Mouse (Mus musculus) layer of hippocampus, adult 18-20 months (tissue): ENCODE measurements around the gene Gm49358. TPM values are rescaled to one million over a fixed set of nuclear protein-coding genes. Genes with fewer than 3 reads are reported as not detected.

Experiments used
- DNase-seq, 2 experiments: peaks; one replicate each; pipeline ENCODE4 v3.0.0; 2022; ENCODE audit warnings: low spot score in 2 of 2
- total RNA-seq, 2 experiments: library from RNA; stranded (reverse); gene quantifications; 2 replicates each; pipeline ENCODE4 v1.2.3; 2021

The Gm49358 gene
- total RNA-seq, 2 experiments from 2014 or later, result 29.2 to 41.2 TPM

DNA sequence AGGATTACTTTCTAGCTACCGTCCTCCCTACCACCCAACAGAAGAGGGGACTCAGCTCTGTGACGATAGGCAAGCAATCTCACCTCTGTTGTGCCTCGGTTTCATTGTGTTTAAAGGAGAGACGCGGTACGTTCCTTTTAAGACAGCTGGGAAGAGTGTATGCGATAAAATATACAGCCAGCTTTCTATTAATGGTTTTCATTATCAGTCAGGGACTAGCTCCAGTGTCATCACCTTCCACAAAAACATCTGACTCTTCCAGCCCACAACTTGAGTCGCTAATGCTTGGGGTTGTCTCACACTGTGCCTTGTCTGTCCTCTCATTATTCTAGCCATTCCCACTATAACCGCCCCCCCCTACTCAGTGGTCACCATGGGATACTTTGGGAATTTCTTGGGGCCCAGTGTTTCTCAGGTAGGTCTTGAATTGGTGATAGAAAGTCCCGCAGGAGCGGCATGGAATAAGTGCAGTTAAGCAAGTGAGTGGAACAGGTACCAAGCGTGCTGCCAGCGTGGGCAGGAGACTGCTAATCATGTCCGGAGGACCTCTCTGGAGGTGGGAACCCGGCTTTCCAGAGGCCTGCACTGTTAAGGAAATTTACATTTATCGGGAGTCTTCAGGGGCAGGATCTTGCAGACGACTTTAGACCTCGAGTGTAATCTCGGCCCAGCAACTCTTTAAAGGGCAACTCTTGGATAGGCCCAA, 14.0 kb downstream of the Gm49358 start:
- no peak for DNase-seq

- DNase-seq, result peak; percentile 91 to 96
Observed at GRCm38 (mm10) chr10:86778398-86779116, 14.8 kb downstream of the Gm49358 start, which contains the start of gene Nt5dc3. Gene Nt5dc3 (plus strand): TSS chr10:86779005.

DNA sequence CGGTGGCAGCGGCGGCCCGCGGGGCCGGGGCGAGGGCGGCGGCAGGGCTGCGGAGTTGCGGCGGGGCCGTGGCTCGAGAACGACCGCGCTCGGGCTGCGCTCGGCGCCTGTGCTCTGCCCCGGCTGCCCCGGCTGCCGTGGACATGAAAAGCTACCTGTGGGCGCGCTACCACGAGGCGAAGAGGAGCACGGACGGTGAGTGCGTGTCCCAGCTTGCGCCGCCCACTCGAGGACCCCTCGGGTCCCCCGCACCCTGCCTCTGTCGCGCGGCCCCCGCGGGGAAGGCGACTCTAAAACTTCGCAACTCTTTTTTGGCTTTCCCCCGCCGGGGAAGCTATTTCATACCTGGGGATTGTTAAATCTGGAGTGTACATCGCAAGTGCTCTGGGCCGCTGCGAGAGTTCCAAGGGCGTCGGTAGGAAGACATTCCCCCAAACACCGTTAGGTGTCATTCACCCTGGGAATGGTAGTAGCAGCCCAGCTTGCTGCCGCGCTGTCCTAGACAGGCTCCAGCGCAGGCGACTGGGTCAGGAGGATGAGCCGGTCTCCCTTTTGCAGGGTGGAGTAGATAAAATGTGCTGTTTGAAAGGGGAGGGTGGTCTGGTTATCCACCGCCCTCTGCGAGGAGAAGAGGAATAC, 15.5 kb downstream of the Gm49358 start:
- DNase-seq, result no peak

DNA sequence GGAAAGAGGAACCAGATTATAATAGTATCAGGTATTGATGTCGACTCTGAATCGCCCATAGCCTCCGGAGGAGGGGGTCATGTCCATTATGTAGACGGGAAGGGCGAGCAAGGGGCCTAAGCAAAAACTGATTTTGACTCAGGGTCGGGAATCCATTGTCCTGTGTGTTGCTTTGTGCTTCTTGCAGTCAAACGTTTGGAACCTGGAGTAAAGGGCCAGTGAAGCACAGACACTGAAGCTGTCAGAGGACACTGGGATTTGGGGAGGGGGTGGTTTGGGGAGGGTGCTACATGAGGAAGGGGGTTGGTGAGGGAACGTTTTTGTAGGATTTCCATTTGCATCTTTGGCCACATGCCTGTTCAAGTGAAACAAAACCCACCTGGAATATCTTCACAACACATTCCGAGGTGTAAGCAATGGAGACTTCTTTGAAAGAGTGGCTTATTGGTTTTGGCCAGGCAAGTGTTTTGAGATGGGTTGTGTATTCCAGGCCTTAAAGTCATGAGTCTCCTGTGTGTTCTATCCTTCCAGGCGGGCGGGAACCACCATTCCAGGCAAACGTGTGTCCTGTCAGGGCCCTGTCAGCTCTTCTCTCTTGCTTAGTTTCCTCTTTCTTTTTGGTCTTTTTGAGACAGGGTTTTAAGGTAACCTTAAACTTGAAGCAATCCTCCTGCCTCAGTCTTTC, 16.2 kb downstream of the Gm49358 start:
- no peak for DNase-seq

GRCm38 (mm10) chr10:86781641-86782040, 17.9 kb downstream of the Gm49358 start:
- DNase-seq, result no peak

GRCm38 (mm10) chr10:86782656-86783055, 18.9 kb downstream of the Gm49358 start:
- DNase-seq, result no peak

GRCm38 (mm10) chr10:86783561-86783960, 19.8 kb downstream of the Gm49358 start:
- no peak for DNase-seq

GRCm38 (mm10) chr10:86784126-86784675, 20.4 kb downstream of the Gm49358 start:
- no peak for DNase-seq

GRCm38 (mm10) chr10:86785396-86785795, 21.6 kb downstream of the Gm49358 start:
- no peak for DNase-seq

GRCm38 (mm10) chr10:86786083-86786482, 22.3 kb downstream of the Gm49358 start:
- no peak for DNase-seq

GRCm38 (mm10) chr10:86788193-86788592, 24.4 kb downstream of the Gm49358 start:
- no peak for DNase-seq

DNA sequence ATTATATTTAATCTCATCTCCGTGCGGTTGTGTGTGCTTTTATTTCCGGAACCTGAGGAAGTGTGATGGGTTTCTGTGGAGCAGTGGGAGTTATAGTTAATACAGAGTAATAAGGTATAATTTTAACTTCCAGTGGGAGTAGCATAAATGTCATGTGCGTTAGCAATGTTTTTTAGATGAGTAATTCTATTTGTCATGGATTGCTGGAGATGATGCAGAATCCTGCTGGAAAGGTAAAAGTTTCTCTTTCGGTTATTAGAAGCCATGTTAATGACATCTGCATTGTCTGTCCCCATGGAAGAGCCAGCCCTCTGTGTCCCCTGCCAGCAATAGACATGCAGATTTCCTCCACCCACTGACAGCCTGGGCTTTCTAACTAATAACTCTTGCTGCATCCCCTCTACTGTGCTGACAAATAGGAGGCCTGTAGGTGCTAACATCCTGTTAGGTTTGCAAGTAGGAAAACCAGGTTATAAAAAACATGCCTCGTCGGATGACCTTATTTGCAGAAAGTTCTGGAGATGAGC, 25.4 kb downstream of the Gm49358 start:
- DNase-seq, result peak; percentile 44 to 63

GRCm38 (mm10) chr10:86791507-86792184, 27.9 kb downstream of the Gm49358 start:
- DNase-seq, result no peak

DNA sequence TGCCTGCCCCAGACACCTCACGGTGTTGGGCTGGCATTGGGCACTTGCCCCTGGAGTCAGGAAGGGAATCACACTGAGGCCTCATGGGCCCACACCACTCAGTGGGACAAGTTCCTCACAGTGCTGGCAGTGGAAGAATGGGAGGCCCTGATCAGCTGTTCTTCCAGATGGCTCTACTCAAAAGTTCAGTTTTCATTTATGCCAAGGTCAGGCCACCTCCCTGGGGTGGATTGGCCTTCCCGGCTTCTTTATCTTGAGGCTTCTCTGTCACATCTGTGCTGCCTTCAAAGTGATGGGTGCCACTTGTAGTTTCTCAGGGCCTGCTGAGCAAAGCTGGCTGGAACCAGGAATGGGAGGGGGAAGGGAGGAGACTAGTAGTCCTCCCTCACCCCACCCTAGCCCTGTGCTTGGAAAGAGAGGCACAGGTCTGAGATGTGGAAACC, 29.8 kb downstream of the Gm49358 start:
- no peak for DNase-seq

DNA sequence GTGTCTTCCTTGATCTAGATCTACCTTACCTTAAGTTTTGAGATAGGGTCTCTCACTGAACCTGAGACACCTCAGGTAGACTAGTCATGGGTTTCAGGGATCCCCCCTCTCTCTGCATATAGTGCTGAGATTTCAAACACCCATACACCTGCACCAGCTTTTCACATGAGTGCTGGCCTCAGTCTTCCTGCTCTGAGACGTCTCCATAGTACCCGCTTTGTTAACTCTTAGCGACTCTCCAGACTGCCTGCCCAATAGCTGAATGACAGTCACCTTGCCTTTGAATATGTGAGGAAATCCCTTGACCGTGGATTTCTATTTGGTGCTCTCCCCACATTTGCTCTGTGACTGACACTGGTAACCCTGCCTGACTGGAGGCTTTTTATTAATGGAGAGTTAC, 30.4 kb downstream of the Gm49358 start:
- DNase-seq, result no peak

DNA sequence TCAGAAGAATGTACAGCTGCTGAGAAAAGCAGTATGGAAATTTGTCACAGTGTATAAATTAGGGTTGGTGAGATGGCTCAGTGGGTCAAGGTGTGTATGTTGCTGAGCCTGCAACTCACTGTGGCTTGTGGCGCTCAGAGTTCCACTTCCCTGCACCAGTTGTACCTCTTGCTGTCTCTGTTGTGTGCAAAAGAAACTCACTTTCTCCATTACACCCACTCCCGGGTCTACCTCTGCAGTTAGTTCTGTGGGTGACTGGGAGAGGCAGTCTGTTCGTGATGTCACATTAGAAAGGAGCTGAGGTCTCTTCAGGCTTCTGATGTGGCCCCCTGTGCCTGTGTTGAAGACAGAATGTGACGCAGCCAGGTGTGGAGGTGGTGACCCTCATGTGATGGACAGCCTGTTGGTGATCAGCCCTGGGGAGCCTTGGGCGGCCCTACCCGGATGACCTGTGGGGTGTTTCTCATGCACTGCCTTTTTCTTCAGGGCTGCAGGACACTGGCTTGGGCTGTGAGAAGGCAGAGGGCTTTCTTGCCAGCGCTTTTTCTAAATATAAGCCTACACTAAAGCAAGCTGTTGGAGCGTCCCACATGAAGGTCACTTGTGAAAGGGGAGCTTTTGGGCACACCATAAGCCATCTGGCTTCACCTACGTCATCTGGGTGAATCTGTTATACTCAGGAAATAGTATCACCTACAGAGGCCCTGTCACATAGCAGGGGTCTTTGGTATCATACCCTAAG, 31.2 kb downstream of the Gm49358 start:
- DNase-seq, result no peak

DNA sequence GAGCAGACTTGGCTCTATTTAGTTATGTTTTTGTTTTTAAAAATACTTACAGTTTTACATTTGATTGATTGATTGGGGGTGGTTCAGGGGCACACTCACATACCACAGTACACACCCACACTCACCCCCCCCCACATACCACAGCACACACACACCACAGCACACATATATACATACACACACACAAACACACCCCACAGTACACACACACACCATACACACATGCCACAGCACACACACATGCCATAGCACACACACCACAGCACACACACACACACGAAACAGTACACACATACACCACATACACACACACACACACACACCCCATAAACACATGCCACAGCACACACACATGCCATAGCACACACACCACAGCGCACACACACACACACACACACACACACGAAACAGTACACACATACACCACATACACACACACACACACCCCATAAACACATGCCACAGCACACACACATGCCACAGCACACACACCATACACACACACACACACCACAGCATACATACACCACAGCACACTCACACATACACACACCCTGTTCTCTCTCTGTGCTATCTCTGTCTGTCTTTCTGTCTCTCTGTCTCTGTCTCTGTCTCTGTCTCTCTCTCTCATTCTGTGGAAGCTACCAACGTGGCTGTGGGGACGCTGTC, 32.4 kb downstream of the Gm49358 start:
- DNase-seq, result no peak

GRCm38 (mm10) chr10:86807362-86807761, 43.6 kb downstream of the Gm49358 start:
- DNase-seq, result no peak
